27 mouse cellular contexts compared by ENCODE assay signal in the genomic region with DNA sequence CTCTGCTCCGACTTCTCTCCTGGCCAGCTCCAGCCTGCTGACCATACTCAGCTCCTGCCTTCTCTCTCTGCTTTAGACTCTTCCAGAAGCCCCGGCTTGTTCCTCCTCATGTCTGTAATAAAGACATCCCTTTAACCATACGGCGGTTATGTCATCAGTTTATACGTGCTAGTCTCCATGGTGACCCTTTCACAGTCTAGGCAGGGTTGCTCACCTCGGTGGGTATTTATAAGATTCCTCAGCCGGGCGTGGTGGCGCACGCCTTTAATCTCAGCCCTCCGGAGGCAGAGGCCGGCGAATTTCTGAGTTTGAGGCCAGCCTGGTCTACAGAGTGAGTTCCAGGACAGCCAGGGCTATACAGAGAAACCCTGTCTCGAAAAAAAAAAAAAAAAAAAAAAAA. TPM values are rescaled to one million over a fixed set of nuclear protein-coding genes. Genes with fewer than 3 reads are reported as not detected.
DNase-seq lines count a peak whose midpoint lies in the region; ATAC-seq and TF ChIP-seq lines count a peak whose summit lies in the region.
"Had no signal": no experiment of that assay in that cellular context is flagged by ENCODE, and none has a peak within 500 bp of the region (broad histone marks: within the 10 kb centered on the region; RNA-seq: fewer than 3 reads in every experiment).

No protein-coding gene starts in this region.

- TF ChIP-seq CTCF in intestine, postnatal 0 days (IDR thresholded peaks at IDR 0.05; ENCODE audit: low read depth): no peak
- no peak for TF ChIP-seq CTCF in CH12.LX (conservative IDR thresholded peaks at IDR 0.05 in 1 of 2, IDR thresholded peaks at IDR 0.05 in 1 of 2; ENCODE audit: low read depth in 2 of 2, low read length in 2 of 2)

- 0 out of 2 replicates have a peak, but pooled peaks have one; percentile 37 for ATAC-seq in intestine, embryonic 15.5 days
- no peak for ATAC-seq in intestine, postnatal 0 days
- ATAC-seq: hindbrain, postnatal 0 days had no signal

- no peaks in the 10 kb centered on the region for H3K36me3 ChIP-seq in intestine, embryonic 15.5 days
- H3K36me3 ChIP-seq in intestine, postnatal 0 days (ENCODE audit: control insufficient read depth, insufficient read depth): no peaks in the 10 kb centered on the region
- peaks cover 24 to 42% of the 10 kb centered on the region in 2 experiments for H3K36me3 ChIP-seq in CH12.LX (replicated peaks in 1 of 2; ENCODE audit: control insufficient read depth in 1 of 2, insufficient read depth in 1 of 2, low read length in 1 of 2)
- H3K36me3 ChIP-seq: embryonic facial prominence, embryonic 10.5 days; forebrain, embryonic 10.5 days; heart, embryonic 12.5 days; limb, embryonic 13.5 days; neural tube, embryonic 12.5 days had no signal

- in situ Hi-C loops in CH12.LX (cut with MboI; ENCODE audit: low pct_ligation_motif_present, low pct_unique_long_range_greater_than_20kb, low sequenced_read_pairs): no loop called here

- H3K4me1 ChIP-seq in intestine, embryonic 15.5 days (replicated peaks): peaks cover 36% of the 10 kb centered on the region
- no peaks in the 10 kb centered on the region for H3K4me1 ChIP-seq in intestine, postnatal 0 days (replicated peaks; ENCODE audit: control insufficient read depth, insufficient read depth, low read length)
- peaks cover 46 to 90% of the 10 kb centered on the region in 2 experiments for H3K4me1 ChIP-seq in CH12.LX (ENCODE audit: control insufficient read depth in 1 of 2, insufficient read depth in 2 of 2)
- H3K4me1 ChIP-seq: megakaryocyte, embryonic 14.5 days had no signal

- H3K4me2 ChIP-seq in intestine, embryonic 15.5 days (replicated peaks): no peak overlapping the region
- H3K4me2 ChIP-seq in intestine, postnatal 0 days (replicated peaks; ENCODE audit: low read depth): no peak overlapping the region
- peak overlapping the region; percentile 49; the same call in 1 of the 2 replicates for H3K4me2 ChIP-seq in CH12.LX (ENCODE audit: insufficient read depth, low read depth, poor library complexity, severe bottlenecking)
- H3K4me2 ChIP-seq: heart, embryonic 12.5 days; limb, embryonic 13.5 days; liver, embryonic 13.5 days; lung, embryonic 14.5 days; neural tube, embryonic 12.5 days had no signal

- dilution Hi-C loops in CH12.LX (cut with MboI; ENCODE audit: extremely low pct_ligation_motif_present, extremely low pct_unique_long_range_greater_than_20kb, low sequenced_read_pairs): no loop called here

- H3K27ac ChIP-seq in intestine, embryonic 15.5 days: no peak overlapping the region
- H3K27ac ChIP-seq in intestine, postnatal 0 days (ENCODE audit: low read depth, low read length): no peak overlapping the region
- peak overlapping the region; percentile 61 for H3K27ac ChIP-seq in CH12.LX (ENCODE audit: insufficient read depth, low read depth)
- H3K27ac ChIP-seq: hindbrain, postnatal 0 days; kidney, postnatal 0 days; liver, embryonic 13.5 days; neural tube, embryonic 12.5 days had no signal

- no peaks in the 10 kb centered on the region for H3K27me3 ChIP-seq in intestine, embryonic 15.5 days (replicated peaks)
- H3K27me3 ChIP-seq in intestine, postnatal 0 days (replicated peaks; ENCODE audit: control insufficient read depth, insufficient read depth, low read length): no peaks in the 10 kb centered on the region
- H3K27me3 ChIP-seq in CH12.LX (replicated peaks): no peaks in the 10 kb centered on the region
- H3K27me3 ChIP-seq: heart, embryonic 12.5 days; limb, embryonic 13.5 days; liver, embryonic 13.5 days; neural tube, embryonic 12.5 days had no signal

- no peak overlapping the region for H3K4me3 ChIP-seq in intestine, embryonic 15.5 days (replicated peaks)
- no peak overlapping the region for H3K4me3 ChIP-seq in intestine, postnatal 0 days (ENCODE audit: low read depth, low read length)
- peak overlapping the region in 2 of 3 experiments; percentile 23 to 40 for H3K4me3 ChIP-seq in CH12.LX (replicated peaks in 1 of 3; ENCODE audit: low read depth in 2 of 3, low read length in 2 of 3, poor library complexity in 1 of 3)
- H3K4me3 ChIP-seq: embryonic facial prominence, embryonic 10.5 days; forebrain, embryonic 10.5 days; heart, embryonic 12.5 days; limb, embryonic 13.5 days; liver, embryonic 13.5 days; megakaryocyte, embryonic 14.5 days; neural tube, embryonic 12.5 days had no signal

- no peaks in the 10 kb centered on the region for H3K9me3 ChIP-seq in intestine, embryonic 15.5 days
- H3K9me3 ChIP-seq in intestine, postnatal 0 days (ENCODE audit: control insufficient read depth): no peaks in the 10 kb centered on the region
- H3K9me3 ChIP-seq in CH12.LX (replicated peaks; ENCODE audit: low read length): no peaks in the 10 kb centered on the region
- H3K9me3 ChIP-seq: embryonic facial prominence, embryonic 10.5 days; forebrain, embryonic 10.5 days; heart, embryonic 12.5 days; limb, embryonic 13.5 days; liver, embryonic 13.5 days; neural tube, embryonic 12.5 days had no signal

- H3K9ac ChIP-seq in intestine, embryonic 15.5 days: no peak overlapping the region
- H3K9ac ChIP-seq in intestine, postnatal 0 days (ENCODE audit: low read depth, low read length): no peak overlapping the region
- H3K9ac ChIP-seq in CH12.LX (ENCODE audit: insufficient read depth, low read depth): 0 out of 2 replicates have a peak overlapping the region, but pooled peaks have one; percentile 15
- H3K9ac ChIP-seq: heart, embryonic 12.5 days; limb, embryonic 13.5 days; liver, embryonic 13.5 days; lung, embryonic 14.5 days; neural tube, embryonic 12.5 days had no signal

- peak; percentile 44 for DNase-seq in 3T3-L1 (ENCODE audit: low read depth, low spot score)
- no peak for DNase-seq in CH12.LX (ENCODE audit: extremely low read depth)
- peak; percentile 79 for DNase-seq in ZHBTc4 (ENCODE audit: low read depth, low spot score)
- no peak for DNase-seq in thymus, postnatal 10 days (ENCODE audit: low spot score in 2 of 2)
- DNase-seq in embryo, embryonic 9.5 days (ENCODE audit: extremely low spot score): no peak
- DNase-seq: adrenal gland, postnatal 36 days; cerebellum, adult 11 months; cerebellum, adult 9-11 months; heart, postnatal 10 days; kidney, adult 2 months; liver, embryonic 13.5 days; lung, embryonic 14.5 days; lung, postnatal 36 days; midbrain, embryonic 14.5 days; retina, postnatal 1 day; right cerebral cortex, postnatal 25 days; thymus, postnatal 36 days had no signal

- WGBS in intestine, embryonic 15.5 days: 47% methylated on average over 14 of the region's 14 CpGs
- WGBS in intestine, postnatal 0 days: 52% methylated on average over 14 of the region's 14 CpGs

- H3K79me2 ChIP-seq in CH12.LX (replicated peaks; ENCODE audit: control insufficient read depth, extremely low read depth, insufficient read depth, poor library complexity, severe bottlenecking): peaks cover 60% of the 10 kb centered on the region

- peak; percentile 4; the same call in 1 of the 2 replicates for TF ChIP-seq POLR2A in CH12.LX (IDR thresholded peaks at IDR 0.05; ENCODE audit: low read depth, low read length)

- TF ChIP-seq RAD21 in CH12.LX (IDR thresholded peaks at IDR 0.05; ENCODE audit: low read depth, low read length): no peak

- no peak for TF ChIP-seq EP300 in CH12.LX (IDR thresholded peaks at IDR 0.05; ENCODE audit: low read length)

TF ChIP-seq in CH12.LX, 34 proteins besides CTCF, POLR2A, EP300 and RAD21:
- no peak for TF ChIP-seq IRF4 (IDR thresholded peaks at IDR 0.05; ENCODE audit: low read depth, low read length)
- TF ChIP-seq JUN (IDR thresholded peaks at IDR 0.05; ENCODE audit: insufficient read depth, low read depth, low read length): no peak
- TF ChIP-seq SIN3A (IDR thresholded peaks at IDR 0.05; ENCODE audit: low read length): peak; percentile 23; the same call in 1 of the 2 replicates
- TF ChIP-seq ZMIZ1 (IDR thresholded peaks at IDR 0.05; ENCODE audit: low read depth, low read length): no peak
- TF ChIP-seq MAX (IDR thresholded peaks at IDR 0.05; ENCODE audit: low read length): no peak
TF ChIP-seq in CH12.LX: peak in this region for 1.

RNA-seq across cellular contexts. Expression of gene Mgll, which starts 51.1 kb away (rescaled TPM):
- polyA plus RNA-seq in intestine, embryonic 15.5 days (2015; fragmentation: Nextera tagmentation; extraction: Ambion mirVana): 71.6 and 75.9 TPM in 2 replicates
- polyA plus RNA-seq in intestine, postnatal 0 days (2015; fragmentation: Nextera tagmentation; extraction: Ambion mirVana): 65.4 and 78.2 TPM in 2 replicates
- total RNA-seq in CH12.LX (2012; rRNA removed) (81.1 and 95.6 TPM in 2 replicates), CH12.LX (2014; rRNA removed) (57.7 and 60.8 TPM in 2 replicates)
- polyA plus RNA-seq in CH12.LX (2012; ENCODE audit: insufficient read length, low read depth): 66.6 and 76.5 TPM in 2 replicates

Comparison
In these comparisons a context has a peak if more than half of its experiments do, and no peak if none do; other contexts are left out.
1. H3K4me3 ChIP-seq: peak in CH12.LX (2 of 3); none in intestine, embryonic 15.5 days (single experiment) and intestine, postnatal 0 days (single experiment).
2. DNase-seq: peak in 3T3-L1 (single experiment) and ZHBTc4 (single experiment); none in CH12.LX (single experiment), thymus, postnatal 10 days (0 of 2) and embryo, embryonic 9.5 days (single experiment).